Mouse (Mus musculus): ENCODE results near the gene Klhl8.
"Not testable (repeated sequence)": the region's sequence is repeated elsewhere in the genome, so short reads cannot be mapped to it uniquely, and the experiment has no call there.

The Klhl8 gene

DNA sequence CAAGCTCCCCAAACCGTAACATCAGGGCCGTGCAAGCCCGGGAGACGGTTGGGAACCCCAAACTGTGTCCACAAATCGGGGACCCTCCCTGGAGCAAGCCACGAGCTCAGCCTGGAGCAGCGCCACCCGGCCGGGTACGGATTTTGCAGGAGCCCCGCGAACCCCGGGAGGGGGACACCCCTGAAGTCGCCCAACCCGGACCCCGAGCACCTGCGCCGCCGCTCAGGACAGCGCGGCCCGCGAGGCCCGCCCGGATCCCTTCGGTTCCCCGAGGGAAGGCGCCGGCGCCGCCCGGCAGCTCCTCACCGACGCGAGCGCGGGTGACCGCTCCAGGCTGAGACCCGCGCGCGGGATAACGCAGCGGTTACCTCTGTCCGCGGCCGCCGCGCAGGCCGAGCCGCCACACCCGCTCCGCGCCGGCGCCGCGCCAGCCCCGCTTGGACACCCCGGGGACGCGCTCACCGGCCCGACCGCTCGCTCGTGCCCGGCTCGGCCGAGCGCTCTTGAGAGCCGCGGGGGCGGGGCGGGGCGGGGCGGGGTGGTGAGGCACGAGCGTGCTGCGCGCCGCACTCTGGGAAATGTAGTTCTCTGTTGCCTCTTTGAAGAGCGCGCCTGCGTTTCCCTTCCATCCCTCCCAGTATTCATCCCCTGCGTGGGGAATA is at the start of gene Klhl8:
TSS of gene Klhl8 (minus strand) at position 512 of the 662 bp plus-strand sequence.
- DNase-seq (ENCODE audit: low spot score in 2 of 2), result peak; percentile 46 to 70

DNA sequence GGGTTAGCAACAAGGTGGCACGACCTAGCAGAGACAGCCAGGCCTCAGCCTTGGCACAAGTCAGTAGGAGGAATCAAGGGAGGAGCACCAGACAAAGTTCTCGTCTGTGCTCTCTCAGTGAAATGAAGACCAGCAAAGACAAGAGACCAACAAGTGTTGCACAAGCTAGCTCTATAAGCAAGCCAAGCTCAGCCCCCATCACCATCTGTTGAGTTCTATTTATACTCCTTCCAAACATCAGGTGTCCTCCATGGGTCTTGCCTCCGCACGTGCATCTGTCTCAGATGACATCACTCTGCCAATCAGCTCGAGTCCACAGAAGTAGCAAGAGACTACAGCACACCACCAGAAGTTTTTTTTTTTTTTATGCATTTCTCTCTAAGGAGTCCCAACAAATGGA is 43.6 kb upstream of the Klhl8 start:
- no peak for DNase-seq (ENCODE audit: low spot score in 2 of 2)

DNA sequence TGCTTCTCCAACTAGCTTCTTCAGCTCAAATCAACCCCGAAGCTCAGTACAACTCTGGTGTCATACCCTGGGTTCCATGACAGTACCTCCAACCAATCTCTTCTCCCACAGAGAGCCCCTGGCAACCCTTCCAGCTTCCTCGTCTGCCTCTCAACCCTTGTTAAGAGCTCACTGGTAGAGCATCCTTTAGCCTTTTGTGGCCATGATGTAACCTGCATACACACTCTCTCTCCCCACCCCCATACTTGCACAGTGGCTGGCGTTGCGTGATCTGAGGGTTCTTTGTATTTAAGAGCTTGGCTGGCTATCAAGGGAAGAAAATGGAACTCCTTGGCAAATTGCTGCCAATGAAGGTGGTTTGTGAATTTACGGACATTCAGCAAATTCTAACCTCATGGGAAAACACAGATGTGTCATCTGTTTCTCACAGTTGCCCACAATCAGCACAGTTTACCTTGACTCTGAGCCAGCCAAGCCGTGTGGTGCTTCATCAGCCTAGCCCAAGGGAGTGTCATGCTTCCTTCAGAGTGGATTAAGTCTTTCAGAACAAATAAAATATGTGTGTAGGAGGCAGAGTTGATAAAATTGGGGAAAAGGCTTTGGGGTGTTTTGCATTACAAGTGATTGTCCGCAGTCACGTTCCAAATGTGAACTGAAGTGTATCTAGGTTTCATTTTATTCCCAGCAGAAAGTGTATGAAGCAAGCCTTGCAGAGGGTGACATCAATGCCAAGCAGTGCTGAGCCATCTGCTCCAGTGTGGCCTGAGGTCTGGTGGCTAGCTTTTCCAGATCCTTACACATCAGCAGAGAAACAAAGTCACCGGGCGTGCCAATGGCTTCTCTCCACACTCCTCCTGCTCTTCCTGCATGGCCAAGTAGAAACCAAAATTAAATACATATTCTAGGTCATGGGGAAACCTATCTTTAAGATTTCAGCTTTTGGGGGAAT is 42.4 kb upstream of the Klhl8 start:
- DNase-seq (ENCODE audit: low spot score in 2 of 2), result no peak

GRCm38 (mm10) chr5:103950138-103950537 is 39.1 kb upstream of the Klhl8 start:
- not testable (repeated sequence) for DNase-seq (ENCODE audit: low spot score in 2 of 2)

GRCm38 (mm10) chr5:103943183-103943582 is 32.1 kb upstream of the Klhl8 start:
- no peak for DNase-seq (ENCODE audit: low spot score in 2 of 2)

- DNase-seq (ENCODE audit: low spot score in 2 of 2), result no peak
These were observed 28.8 kb upstream of the Klhl8 start for GRCm38 (mm10) chr5:103939856-103940255.

- no peak for DNase-seq (ENCODE audit: low spot score in 2 of 2)
These were observed 28.2 kb upstream of the Klhl8 start for GRCm38 (mm10) chr5:103939350-103939652.

GRCm38 (mm10) chr5:103938547-103939349 is 27.7 kb upstream of the Klhl8 start:
- DNase-seq (ENCODE audit: low spot score in 2 of 2), result no peak

DNA sequence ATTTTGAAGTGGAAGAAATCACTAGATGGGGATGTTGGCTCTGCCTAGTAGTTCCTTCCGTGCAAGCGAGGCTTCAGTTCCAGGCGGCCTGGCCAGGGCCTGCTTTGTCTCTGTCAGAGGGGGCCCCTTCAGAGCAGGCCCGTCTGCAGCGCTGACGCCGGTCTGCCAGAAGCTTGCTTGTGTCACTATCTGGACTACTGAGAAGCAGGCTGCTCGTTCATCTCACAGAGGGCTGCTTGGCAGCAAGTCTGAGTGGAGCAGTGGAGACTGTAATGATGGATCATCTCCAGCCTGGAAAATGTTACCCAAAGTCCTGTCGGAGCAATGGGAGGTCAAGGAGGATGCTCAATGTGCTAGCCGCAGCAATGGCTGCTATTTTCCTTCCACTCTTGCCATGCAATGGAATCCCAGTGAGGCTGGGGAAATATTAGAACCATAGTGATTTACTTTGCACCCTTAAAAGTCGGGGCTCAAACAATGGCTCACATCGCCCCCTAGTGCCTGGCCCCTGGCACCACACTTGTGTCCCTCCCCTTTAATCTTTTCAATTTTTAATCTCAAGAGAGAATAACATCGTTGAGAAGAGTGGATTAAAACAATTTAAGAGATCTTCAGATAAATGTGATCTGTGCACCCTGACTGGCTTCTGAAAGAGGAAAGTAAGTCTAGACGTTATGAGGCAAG is 26.0 kb upstream of the Klhl8 start:
- DNase-seq (ENCODE audit: low spot score in 2 of 2), result peak in 1 of 2 experiments; percentile 37

DNA sequence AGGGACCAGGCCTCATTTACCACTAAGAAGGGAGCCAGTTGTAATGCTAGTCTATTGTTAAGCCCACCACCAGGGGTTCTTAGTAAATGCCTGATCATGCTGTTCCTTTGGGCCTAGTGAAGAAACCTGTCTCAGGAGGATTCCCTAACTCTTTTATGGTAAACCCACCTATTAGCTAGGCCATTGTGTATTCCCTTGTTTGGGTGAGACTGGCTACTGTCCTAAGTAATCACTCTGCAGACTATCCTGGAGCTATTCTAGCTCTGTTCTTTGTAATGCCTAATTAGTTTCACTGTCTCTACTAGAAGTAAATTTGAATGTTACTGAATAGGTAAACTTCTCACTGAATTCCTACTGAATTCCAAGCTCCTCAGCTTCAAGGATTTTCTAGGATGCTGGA is 20.9 kb upstream of the Klhl8 start:
- DNase-seq (ENCODE audit: low spot score in 2 of 2), result not testable (repeated sequence)

DNA sequence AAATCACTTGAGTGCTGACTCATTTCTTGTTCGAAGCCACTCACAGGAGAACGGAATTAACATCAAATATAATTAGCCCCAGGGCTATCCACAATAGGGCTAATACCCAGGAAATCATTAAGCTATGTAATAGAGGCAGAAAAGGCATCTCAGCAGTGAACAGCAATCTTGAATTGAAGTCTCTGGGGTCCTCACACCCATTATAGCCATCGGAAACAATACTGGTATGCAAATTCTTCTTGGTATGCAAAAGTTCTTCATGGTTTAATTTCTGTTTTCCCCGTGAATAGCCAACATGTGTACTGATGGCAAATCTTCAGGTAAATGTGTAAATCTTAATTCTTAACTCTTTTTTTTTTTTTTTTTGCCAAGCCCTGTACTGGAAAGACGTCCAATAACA is 19.5 kb upstream of the Klhl8 start:
- DNase-seq (ENCODE audit: low spot score in 2 of 2), result no peak

- DNase-seq (ENCODE audit: low spot score in 2 of 2), result no peak
These were observed 17.1 kb upstream of the Klhl8 start for GRCm38 (mm10) chr5:103928196-103928550.

DNA sequence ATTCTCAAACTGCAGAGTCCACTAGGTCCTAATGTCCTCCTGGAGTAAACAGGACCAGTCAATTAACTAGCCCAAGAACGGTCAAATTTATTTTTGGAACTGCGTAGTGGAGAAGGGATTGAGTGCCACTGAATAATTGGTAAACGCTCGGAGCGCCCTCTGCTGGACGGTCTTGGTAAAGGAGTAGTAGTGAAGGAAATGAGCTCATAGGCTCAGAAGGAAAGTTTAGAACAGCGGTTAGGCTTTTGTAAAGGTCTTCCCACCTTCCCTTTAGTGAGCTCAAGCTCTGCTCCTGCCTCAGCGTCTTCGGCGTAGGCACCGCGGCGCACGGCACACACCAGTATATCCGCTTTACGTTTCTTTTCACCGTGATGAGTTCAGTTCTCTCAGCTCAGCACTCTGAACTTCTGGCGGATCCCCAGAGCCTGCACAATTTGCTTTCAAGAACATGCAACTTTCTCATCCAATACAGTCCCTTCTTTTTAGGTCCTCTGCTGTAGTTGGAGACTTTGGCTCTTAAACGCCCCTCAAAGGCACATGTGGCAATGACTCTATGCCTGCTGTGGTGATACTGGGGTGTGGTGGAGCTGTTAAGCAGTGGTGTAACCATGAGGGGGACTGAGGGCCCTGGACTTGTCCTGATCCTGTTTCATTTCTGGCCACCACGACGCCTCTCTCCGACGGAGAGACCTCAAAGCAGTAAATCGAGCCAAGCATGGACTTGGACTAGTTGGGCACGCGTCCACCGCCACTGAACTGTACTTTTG is 16.6 kb upstream of the Klhl8 start:
- peak; percentile 79 to 95 for DNase-seq (ENCODE audit: low spot score in 2 of 2)

DNA sequence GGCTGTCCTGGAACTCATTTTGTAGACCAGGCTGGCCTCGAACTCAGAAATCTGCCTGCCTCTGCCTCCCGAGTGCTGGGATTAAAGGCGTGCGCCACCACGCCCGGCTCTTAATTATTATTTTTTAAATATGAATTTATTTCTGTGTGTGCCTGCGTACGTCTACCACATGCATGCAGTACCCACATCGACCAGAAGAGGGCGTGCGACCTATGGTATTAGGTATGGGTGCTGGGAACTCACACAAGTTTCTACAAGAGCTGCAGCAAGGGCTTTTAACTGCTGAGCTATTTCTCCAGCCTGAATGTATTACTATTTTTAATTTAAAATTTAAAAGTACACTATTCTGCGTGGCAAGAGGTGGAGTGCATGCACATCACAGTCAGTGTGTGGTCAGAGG is 15.3 kb upstream of the Klhl8 start:
- DNase-seq (ENCODE audit: low spot score in 2 of 2), result peak in 1 of 2 experiments; percentile 24

GRCm38 (mm10) chr5:103923755-103924154 is 12.7 kb upstream of the Klhl8 start:
- DNase-seq (ENCODE audit: low spot score in 2 of 2), result no peak

GRCm38 (mm10) chr5:103923101-103923500 is 12.0 kb upstream of the Klhl8 start:
- DNase-seq (ENCODE audit: low spot score in 2 of 2), result no peak

- DNase-seq (ENCODE audit: low spot score in 2 of 2), result no peak
These were observed 11.4 kb upstream of the Klhl8 start for GRCm38 (mm10) chr5:103922436-103922835.

DNA sequence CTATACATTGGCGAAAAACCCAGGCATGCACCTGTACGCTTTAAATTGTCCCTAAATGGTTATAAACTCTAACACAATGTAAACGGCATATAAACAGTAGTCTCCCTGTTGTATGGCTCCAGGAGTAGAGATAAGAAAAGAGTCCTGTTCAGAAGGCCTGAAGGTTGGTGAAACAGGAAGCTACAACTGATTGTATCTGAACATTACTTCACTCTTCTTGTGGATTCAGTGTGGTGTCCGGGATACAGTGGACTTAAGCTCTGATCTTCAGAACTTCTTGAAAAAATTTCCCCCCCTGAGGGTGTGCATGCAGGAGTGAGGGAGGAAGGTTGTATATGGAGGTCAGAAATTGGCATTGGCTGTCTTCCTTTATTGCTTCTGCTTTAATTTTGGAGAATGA is 8.4 kb upstream of the Klhl8 start:
- no peak for DNase-seq (ENCODE audit: low spot score in 2 of 2)

GRCm38 (mm10) chr5:103918233-103918632 is 7.2 kb upstream of the Klhl8 start:
- no peak for DNase-seq (ENCODE audit: low spot score in 2 of 2)

GRCm38 (mm10) chr5:103917357-103917895 is 6.4 kb upstream of the Klhl8 start:
- DNase-seq (ENCODE audit: low spot score in 2 of 2), result no peak

Data from thymus, postnatal 10 days (tissue).